Mouse (Mus musculus) liver, embryonic 14.5 days (tissue): ENCODE measurements around the gene Rasgef1a.

Experiments used
- CTCF ChIP-seq: IDR thresholded peaks from 2 replicates; pipeline ENCODE4 v1.5.1; 2016; ENCODE audit warnings: antibody characterized with exemption, low read depth, control low read depth
- EP300 ChIP-seq: IDR thresholded peaks from 2 replicates; pipeline ENCODE4 v1.6.1; 2016; ENCODE audit warnings: antibody characterized with exemption, low read depth

DNA sequence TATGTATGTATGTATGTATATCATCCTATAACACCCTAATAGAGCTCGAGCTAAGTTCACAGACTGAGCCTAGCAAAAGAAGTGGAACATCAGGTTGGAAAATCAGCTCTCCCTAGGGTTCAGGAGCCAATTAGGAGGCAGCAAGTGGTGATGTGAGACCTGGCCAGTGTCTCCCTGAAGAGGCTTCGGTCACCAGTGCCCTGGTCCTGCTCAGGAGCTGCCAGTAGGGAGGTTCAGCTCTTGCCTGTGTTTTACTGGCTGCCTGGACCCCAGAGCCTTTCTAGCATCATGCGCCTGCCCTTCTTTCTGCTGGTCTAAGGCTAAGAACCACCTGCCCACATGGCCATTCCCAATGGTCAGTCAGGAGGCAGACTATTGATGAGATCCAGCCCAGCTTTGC, 35.3 kb downstream of the Rasgef1a start:
- TF ChIP-seq EP300 (no peak), CTCF (no peak)
